Mouse (Mus musculus): ENCODE data around the gene Pgbd1. TPM values are rescaled to one million over a fixed set of nuclear protein-coding genes. Genes with fewer than 3 reads are reported as not detected.
"Not testable (repeated sequence)": the region's sequence is repeated elsewhere in the genome, so short reads cannot be mapped to it uniquely, and the experiment has no call there.

Pgbd1 gene
- total and polyA plus RNA-seq, 3 experiments: 0.22 to 5.9 (median 4.9) TPM

GRCm38 (mm10) chr13:21401166-21401565 lies 39.7 kb downstream of the Pgbd1 start:
- TF ChIP-seq GATA2 (IDR thresholded peaks at IDR 0.05; ENCODE audit: borderline replicate concordance, low read depth, low read length) (no peak), CTCF (IDR thresholded peaks at IDR 0.05; ENCODE audit: low read depth, low read length) (no peak), GATA1 (IDR thresholded peaks at IDR 0.05; ENCODE audit: borderline replicate concordance, low read length) (no peak), POLR2AphosphoS5 (IDR thresholded peaks at IDR 0.05; ENCODE audit: insufficient replicate concordance, low read depth, low read length) (no peak), TAL1 (conservative IDR thresholded peaks at IDR 0.05; ENCODE audit: low read depth, low read length) (no peak)
- Histone ChIP-seq H3K36me3 (replicated peaks) (peaks cover 41% of the 10 kb centered on the region), H3K4me1 (ENCODE audit: insufficient read depth, low read depth, low read length) (peaks cover 22% of the 10 kb centered on the region)

GRCm38 (mm10) chr13:21397486-21397885 lies 43.4 kb downstream of the Pgbd1 start:
- no peak for DNase-seq (ENCODE audit: low spot score)
- peaks cover 20% of the 10 kb centered on the region for H3K4me1 ChIP-seq (ENCODE audit: insufficient read depth, low read depth, low read length)
- no peaks in the 10 kb centered on the region for H3K9me3 ChIP-seq (replicated peaks)
- H3K27me3 ChIP-seq (ENCODE audit: insufficient read depth, low read length): no peaks in the 10 kb centered on the region
- H3K36me3 ChIP-seq (replicated peaks): peaks cover 70% of the 10 kb centered on the region
- no peak overlapping the region for H3K4me3 ChIP-seq (ENCODE audit: low read depth, low read length)
- TF ChIP-seq POLR2AphosphoS5 (IDR thresholded peaks at IDR 0.05; ENCODE audit: insufficient replicate concordance, low read depth, low read length): no peak
- no peak for TF ChIP-seq TAL1 (conservative IDR thresholded peaks at IDR 0.05; ENCODE audit: low read depth, low read length)
- no peak for TF ChIP-seq GATA2 (IDR thresholded peaks at IDR 0.05; ENCODE audit: borderline replicate concordance, low read depth, low read length)
- TF ChIP-seq GATA1 (IDR thresholded peaks at IDR 0.05; ENCODE audit: borderline replicate concordance, low read length): no peak
- TF ChIP-seq CTCF (IDR thresholded peaks at IDR 0.05; ENCODE audit: low read depth, low read length): no peak
- no peak for ATAC-seq (ENCODE audit: extremely low read depth, insufficient number of reproducible peaks, low FRiP score, poor library complexity, severe bottlenecking)

More at GRCm38 (mm10) chr13:21401166-21401565, 39.7 kb downstream of the Pgbd1 start:
- no peak for ATAC-seq (ENCODE audit: extremely low read depth, insufficient number of reproducible peaks, low FRiP score, poor library complexity, severe bottlenecking)
- Histone ChIP-seq H3K4me3 (ENCODE audit: low read depth, low read length) (peak overlapping the region; percentile 88), H3K27me3 (ENCODE audit: insufficient read depth, low read length) (no peaks in the 10 kb centered on the region), H3K9me3 (replicated peaks) (no peaks in the 10 kb centered on the region)
- DNase-seq (ENCODE audit: low spot score): no peak

- not testable (repeated sequence) for ATAC-seq (ENCODE audit: extremely low read depth, insufficient number of reproducible peaks, low FRiP score, poor library complexity, severe bottlenecking); DNase-seq (ENCODE audit: low spot score); H3K4me3 ChIP-seq (ENCODE audit: low read depth, low read length); H3K27me3 ChIP-seq (ENCODE audit: insufficient read depth, low read length); H3K9me3 ChIP-seq (replicated peaks)
- peaks cover 81% of the 10 kb centered on the region for H3K36me3 ChIP-seq (replicated peaks)
- H3K4me1 ChIP-seq (ENCODE audit: insufficient read depth, low read depth, low read length): peaks cover 15% of the 10 kb centered on the region
These were observed 44.8 kb downstream of the Pgbd1 start for GRCm38 (mm10) chr13:21396048-21396447.

GRCm38 (mm10) chr13:21395623-21396022 lies 45.2 kb downstream of the Pgbd1 start:
- peaks cover 11% of the 10 kb centered on the region for H3K4me1 ChIP-seq (ENCODE audit: insufficient read depth, low read depth, low read length)
- TF ChIP-seq CTCF (IDR thresholded peaks at IDR 0.05; ENCODE audit: low read depth, low read length) (no peak), POLR2AphosphoS5 (IDR thresholded peaks at IDR 0.05; ENCODE audit: insufficient replicate concordance, low read depth, low read length) (no peak), TAL1 (conservative IDR thresholded peaks at IDR 0.05; ENCODE audit: low read depth, low read length) (no peak), GATA2 (IDR thresholded peaks at IDR 0.05; ENCODE audit: borderline replicate concordance, low read depth, low read length) (no peak), GATA1 (IDR thresholded peaks at IDR 0.05; ENCODE audit: borderline replicate concordance, low read length) (no peak)
- ATAC-seq (ENCODE audit: extremely low read depth, insufficient number of reproducible peaks, low FRiP score, poor library complexity, severe bottlenecking) (no peak), DNase-seq (ENCODE audit: low spot score) (no peak)
- H3K9me3 ChIP-seq (replicated peaks): no peaks in the 10 kb centered on the region
- peaks cover 82% of the 10 kb centered on the region for H3K36me3 ChIP-seq (replicated peaks)
- no peak overlapping the region for H3K4me3 ChIP-seq (ENCODE audit: low read depth, low read length)
- H3K27me3 ChIP-seq (ENCODE audit: insufficient read depth, low read length): no peaks in the 10 kb centered on the region

GRCm38 (mm10) chr13:21395211-21395610 lies 45.6 kb downstream of the Pgbd1 start:
- ATAC-seq (ENCODE audit: extremely low read depth, insufficient number of reproducible peaks, low FRiP score, poor library complexity, severe bottlenecking): no peak
- TF ChIP-seq POLR2AphosphoS5 (IDR thresholded peaks at IDR 0.05; ENCODE audit: insufficient replicate concordance, low read depth, low read length) (no peak), CTCF (IDR thresholded peaks at IDR 0.05; ENCODE audit: low read depth, low read length) (no peak), TAL1 (conservative IDR thresholded peaks at IDR 0.05; ENCODE audit: low read depth, low read length) (no peak), GATA1 (IDR thresholded peaks at IDR 0.05; ENCODE audit: borderline replicate concordance, low read length) (no peak), GATA2 (IDR thresholded peaks at IDR 0.05; ENCODE audit: borderline replicate concordance, low read depth, low read length) (no peak)
- no peak for DNase-seq (ENCODE audit: low spot score)
- no peaks in the 10 kb centered on the region for H3K27me3 ChIP-seq (ENCODE audit: insufficient read depth, low read length)
- H3K36me3 ChIP-seq (replicated peaks): peaks cover 83% of the 10 kb centered on the region
- H3K4me3 ChIP-seq (ENCODE audit: low read depth, low read length): no peak overlapping the region
- no peaks in the 10 kb centered on the region for H3K9me3 ChIP-seq (replicated peaks)
- peaks cover 10% of the 10 kb centered on the region for H3K4me1 ChIP-seq (ENCODE audit: insufficient read depth, low read depth, low read length)

GRCm38 (mm10) chr13:21377773-21378172 lies 63.1 kb downstream of the Pgbd1 start:
- no peaks in the 10 kb centered on the region; the same call in 1 of the 2 replicates for H3K4me1 ChIP-seq (ENCODE audit: insufficient read depth, low read depth, low read length)
- no peaks in the 10 kb centered on the region for H3K9me3 ChIP-seq (replicated peaks)
- peaks cover 6% of the 10 kb centered on the region; the same call in 1 of the 2 replicates for H3K27me3 ChIP-seq (ENCODE audit: insufficient read depth, low read length)
- DNase-seq (ENCODE audit: low spot score) (no peak), ATAC-seq (ENCODE audit: extremely low read depth, insufficient number of reproducible peaks, low FRiP score, poor library complexity, severe bottlenecking) (no peak)
- H3K4me3 ChIP-seq (ENCODE audit: low read depth, low read length): no peak overlapping the region
- no peak for TF ChIP-seq GATA1 (IDR thresholded peaks at IDR 0.05; ENCODE audit: borderline replicate concordance, low read length)
- no peak for TF ChIP-seq GATA2 (IDR thresholded peaks at IDR 0.05; ENCODE audit: borderline replicate concordance, low read depth, low read length)
- TF ChIP-seq POLR2AphosphoS5 (IDR thresholded peaks at IDR 0.05; ENCODE audit: insufficient replicate concordance, low read depth, low read length): no peak
- no peak for TF ChIP-seq CTCF (IDR thresholded peaks at IDR 0.05; ENCODE audit: low read depth, low read length)
- TF ChIP-seq TAL1 (conservative IDR thresholded peaks at IDR 0.05; ENCODE audit: low read depth, low read length): no peak
- no peaks in the 10 kb centered on the region for H3K36me3 ChIP-seq (replicated peaks)

- no peaks in the 10 kb centered on the region for H3K9me3 ChIP-seq (replicated peaks)
- H3K27me3 ChIP-seq (ENCODE audit: insufficient read depth, low read length): no peaks in the 10 kb centered on the region
- H3K4me1 ChIP-seq (ENCODE audit: insufficient read depth, low read depth, low read length): no peaks in the 10 kb centered on the region; the same call in none of the 2 replicates
- TF ChIP-seq POLR2AphosphoS5 (IDR thresholded peaks at IDR 0.05; ENCODE audit: insufficient replicate concordance, low read depth, low read length): no peak
- no peak for TF ChIP-seq GATA1 (IDR thresholded peaks at IDR 0.05; ENCODE audit: borderline replicate concordance, low read length)
- TF ChIP-seq TAL1 (conservative IDR thresholded peaks at IDR 0.05; ENCODE audit: low read depth, low read length): no peak
- TF ChIP-seq CTCF (IDR thresholded peaks at IDR 0.05; ENCODE audit: low read depth, low read length): no peak
- TF ChIP-seq GATA2 (IDR thresholded peaks at IDR 0.05; ENCODE audit: borderline replicate concordance, low read depth, low read length): no peak
- H3K4me3 ChIP-seq (ENCODE audit: low read depth, low read length): no peak overlapping the region
- no peak for DNase-seq (ENCODE audit: low spot score)
- no peak for ATAC-seq (ENCODE audit: extremely low read depth, insufficient number of reproducible peaks, low FRiP score, poor library complexity, severe bottlenecking)
- peaks cover 36% of the 10 kb centered on the region for H3K36me3 ChIP-seq (replicated peaks)
These were observed 68.2 kb downstream of the Pgbd1 start for GRCm38 (mm10) chr13:21372700-21373099.

Data from G1E (cell line).